Mouse (Mus musculus): ENCODE results near the gene Slc35f4.

The Slc35f4 gene

DNA sequence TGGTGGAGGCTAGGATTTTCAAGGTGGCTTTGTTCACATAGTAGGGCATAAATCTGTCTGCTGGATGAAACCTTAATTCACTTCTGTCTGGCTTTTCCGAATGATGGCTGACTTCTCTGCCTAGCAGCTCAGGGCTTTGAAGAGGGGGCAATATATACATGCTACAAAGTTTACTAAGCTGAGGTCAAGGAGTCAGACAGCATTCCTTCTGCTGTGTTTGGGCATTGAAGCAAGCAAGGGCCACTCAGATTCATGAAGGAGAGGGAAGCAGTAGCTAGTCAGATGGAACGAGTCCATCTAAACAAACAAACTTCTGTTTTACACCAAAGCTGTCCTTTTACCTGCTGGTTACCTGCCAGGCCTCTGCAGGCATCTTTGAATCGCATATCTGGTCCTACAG is 248.2 kb downstream of the Slc35f4 start:
- no peak for DNase-seq

GRCm38 (mm10) chr14:49275376-49275775 is 250.5 kb downstream of the Slc35f4 start:
- DNase-seq, result no peak

- no peak for DNase-seq
These were observed 260.4 kb downstream of the Slc35f4 start for GRCm38 (mm10) chr14:49265286-49266002.
